Mouse (Mus musculus): ENCODE data around the gene Ankrd66. TPM values are rescaled to one million over a fixed set of nuclear protein-coding genes. Genes with fewer than 3 reads are reported as not detected.

The Ankrd66 gene
- polyA plus RNA-seq, 1 experiment from 2014 or later: not detected

- TF ChIP-seq EP300 (optimal IDR thresholded peaks at IDR 0.05) (no peak), CTCF (IDR thresholded peaks at IDR 0.05; ENCODE audit: low read depth) (no peak)
- H3K27ac ChIP-seq (replicated peaks): no peak overlapping the region
- H3K27me3 ChIP-seq (ENCODE audit: control insufficient read depth, insufficient read depth, low read length): no peaks in the 10 kb centered on the region
- no peaks in the 10 kb centered on the region for H3K9me3 ChIP-seq (ENCODE audit: control insufficient read depth, low read length)
- no peaks in the 10 kb centered on the region for H3K4me1 ChIP-seq (replicated peaks; ENCODE audit: control insufficient read depth, insufficient read depth)
- no peak for ATAC-seq (ENCODE audit: low FRiP score, low TSS enrichment)
- no peak overlapping the region for H3K4me3 ChIP-seq (ENCODE audit: low read depth, low read length)
- 90% methylated on average over 7 of the region's 7 CpGs for WGBS
- no peak for DNase-seq (ENCODE audit: low spot score)
- H3K4me2 ChIP-seq (replicated peaks; ENCODE audit: low read depth): no peak overlapping the region
- no peak overlapping the region for H3K9ac ChIP-seq (ENCODE audit: low read length)
- no peaks in the 10 kb centered on the region for H3K36me3 ChIP-seq (ENCODE audit: control insufficient read depth, insufficient read depth, low read length)
These were observed 20.0 kb upstream of the Ankrd66 start for GRCm38 (mm10) chr17:43563192-43563987.

- 70% methylated on average over 3 of the region's 3 CpGs for WGBS
- no peaks in the 10 kb centered on the region for H3K9me3 ChIP-seq (ENCODE audit: control insufficient read depth, low read length)
These were observed 15.2 kb upstream of the Ankrd66 start for GRCm38 (mm10) chr17:43558678-43559077.

GRCm38 (mm10) chr17:43557541-43558090 is 14.2 kb upstream of the Ankrd66 start:
- Histone ChIP-seq H3K4me2 (replicated peaks; ENCODE audit: low read depth) (no peak overlapping the region), H3K4me1 (replicated peaks; ENCODE audit: control insufficient read depth, insufficient read depth) (no peaks in the 10 kb centered on the region), H3K9me3 (ENCODE audit: control insufficient read depth, low read length) (no peaks in the 10 kb centered on the region), H3K27me3 (ENCODE audit: control insufficient read depth, insufficient read depth, low read length) (no peaks in the 10 kb centered on the region), H3K27ac (replicated peaks) (no peak overlapping the region), H3K36me3 (ENCODE audit: control insufficient read depth, insufficient read depth, low read length) (no peaks in the 10 kb centered on the region), H3K9ac (ENCODE audit: low read length) (no peak overlapping the region), H3K4me3 (ENCODE audit: low read depth, low read length) (no peak overlapping the region)
- DNase-seq (ENCODE audit: low spot score) (no peak), ATAC-seq (ENCODE audit: low FRiP score, low TSS enrichment) (no peak)
- WGBS: 69% methylated on average over 6 of the region's 6 CpGs
- TF ChIP-seq CTCF (IDR thresholded peaks at IDR 0.05; ENCODE audit: low read depth): no peak
- TF ChIP-seq EP300 (optimal IDR thresholded peaks at IDR 0.05): no peak

More at GRCm38 (mm10) chr17:43558678-43559077, 15.2 kb upstream of the Ankrd66 start:
- no peak for ATAC-seq (ENCODE audit: low FRiP score, low TSS enrichment)
- Histone ChIP-seq H3K4me3 (ENCODE audit: low read depth, low read length) (no peak overlapping the region), H3K27me3 (ENCODE audit: control insufficient read depth, insufficient read depth, low read length) (no peaks in the 10 kb centered on the region), H3K4me2 (replicated peaks; ENCODE audit: low read depth) (no peak overlapping the region), H3K4me1 (replicated peaks; ENCODE audit: control insufficient read depth, insufficient read depth) (no peaks in the 10 kb centered on the region), H3K27ac (replicated peaks) (no peak overlapping the region), H3K9ac (ENCODE audit: low read length) (no peak overlapping the region), H3K36me3 (ENCODE audit: control insufficient read depth, insufficient read depth, low read length) (no peaks in the 10 kb centered on the region)
- DNase-seq (ENCODE audit: low spot score): no peak
- TF ChIP-seq EP300 (optimal IDR thresholded peaks at IDR 0.05): no peak
- no peak for TF ChIP-seq CTCF (IDR thresholded peaks at IDR 0.05; ENCODE audit: low read depth)

DNA sequence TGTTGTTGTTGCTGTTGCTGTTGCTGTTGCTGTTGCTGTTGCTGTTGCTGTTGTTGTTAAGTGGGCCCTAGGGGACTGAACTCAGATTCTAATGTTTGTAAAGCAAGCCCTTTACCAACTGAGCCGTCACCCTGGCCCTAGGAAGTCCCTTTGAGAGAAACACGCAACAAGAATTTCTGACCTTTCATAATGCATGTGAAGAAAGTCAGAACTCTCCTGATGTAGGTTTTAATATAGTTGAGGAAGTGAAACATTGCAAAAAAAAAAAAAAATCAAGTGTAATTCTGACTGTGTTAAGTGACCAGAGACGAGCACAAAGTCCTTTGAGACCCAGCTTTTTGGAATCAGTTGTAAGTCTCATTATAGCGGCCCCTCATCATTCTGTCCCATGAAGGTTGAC is 13.7 kb upstream of the Ankrd66 start:
- H3K4me1 ChIP-seq (replicated peaks; ENCODE audit: control insufficient read depth, insufficient read depth): no peaks in the 10 kb centered on the region
- H3K9me3 ChIP-seq (ENCODE audit: control insufficient read depth, low read length): no peaks in the 10 kb centered on the region
- ATAC-seq (ENCODE audit: low FRiP score, low TSS enrichment) (no peak), DNase-seq (ENCODE audit: low spot score) (no peak)
- TF ChIP-seq CTCF (IDR thresholded peaks at IDR 0.05; ENCODE audit: low read depth) (no peak), EP300 (optimal IDR thresholded peaks at IDR 0.05) (no peak)
- no peaks in the 10 kb centered on the region for H3K36me3 ChIP-seq (ENCODE audit: control insufficient read depth, insufficient read depth, low read length)
- no peak overlapping the region for H3K4me3 ChIP-seq (ENCODE audit: low read depth, low read length)
- H3K27me3 ChIP-seq (ENCODE audit: control insufficient read depth, insufficient read depth, low read length): no peaks in the 10 kb centered on the region
- H3K4me2 ChIP-seq (replicated peaks; ENCODE audit: low read depth): no peak overlapping the region
- no peak overlapping the region for H3K27ac ChIP-seq (replicated peaks)
- WGBS: 87% methylated on average over 4 of the region's 4 CpGs
- no peak overlapping the region for H3K9ac ChIP-seq (ENCODE audit: low read length)

DNA sequence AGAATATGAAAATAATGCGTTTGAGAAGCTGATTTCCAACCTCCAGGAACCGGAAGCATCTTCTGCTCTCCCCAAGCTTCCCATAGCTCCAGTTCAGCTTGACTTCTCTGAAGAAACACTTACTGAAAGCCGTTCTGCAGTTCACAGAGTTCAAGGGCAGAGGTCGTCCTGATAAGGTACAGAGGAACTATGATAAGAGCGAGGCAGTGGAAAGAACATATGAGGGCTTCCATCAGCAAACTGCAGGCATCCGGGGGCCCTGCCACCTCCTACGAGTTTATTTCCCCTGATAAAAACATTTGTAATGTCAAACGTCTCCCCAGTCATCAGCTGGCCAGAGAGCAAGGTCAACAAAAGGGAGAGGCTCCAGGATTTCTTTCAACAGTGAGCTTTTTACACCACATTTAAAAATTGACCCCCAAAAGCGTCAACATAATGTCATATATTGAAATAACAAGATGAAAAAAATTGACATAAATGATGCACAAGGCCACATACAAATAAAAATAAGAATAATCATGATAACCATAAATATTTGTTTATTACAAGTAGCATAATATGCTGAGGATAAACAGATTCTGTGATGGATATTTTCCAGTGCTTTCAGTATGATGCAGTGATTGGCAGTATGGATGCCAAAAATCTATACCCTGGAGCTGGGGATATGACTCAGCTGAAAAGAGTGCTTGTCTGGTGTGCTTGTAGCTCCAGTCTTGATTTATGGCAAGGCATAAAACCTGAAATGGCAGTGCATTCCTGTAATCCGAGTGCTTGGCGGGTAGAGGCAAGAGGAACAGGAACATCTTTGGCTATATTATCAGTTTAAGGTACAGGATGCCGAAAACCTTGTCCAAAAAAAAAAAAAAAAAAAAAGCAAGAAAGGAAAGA is 11.3 kb upstream of the Ankrd66 start:
- Histone ChIP-seq H3K36me3 (ENCODE audit: control insufficient read depth, insufficient read depth, low read length) (no peaks in the 10 kb centered on the region), H3K9me3 (ENCODE audit: control insufficient read depth, low read length) (no peaks in the 10 kb centered on the region), H3K4me2 (replicated peaks; ENCODE audit: low read depth) (no peak overlapping the region), H3K9ac (ENCODE audit: low read length) (no peak overlapping the region), H3K27me3 (ENCODE audit: control insufficient read depth, insufficient read depth, low read length) (no peaks in the 10 kb centered on the region), H3K27ac (replicated peaks) (no peak overlapping the region), H3K4me3 (ENCODE audit: low read depth, low read length) (no peak overlapping the region), H3K4me1 (replicated peaks; ENCODE audit: control insufficient read depth, insufficient read depth) (no peaks in the 10 kb centered on the region)
- DNase-seq (ENCODE audit: low spot score): no peak
- WGBS: 32% methylated on average over 12 of the region's 12 CpGs
- ATAC-seq (ENCODE audit: low FRiP score, low TSS enrichment): no peak
- TF ChIP-seq EP300 (optimal IDR thresholded peaks at IDR 0.05): no peak
